Mouse (Mus musculus): Measurements from ENCODE around the gene Fbxo42.

DNA sequence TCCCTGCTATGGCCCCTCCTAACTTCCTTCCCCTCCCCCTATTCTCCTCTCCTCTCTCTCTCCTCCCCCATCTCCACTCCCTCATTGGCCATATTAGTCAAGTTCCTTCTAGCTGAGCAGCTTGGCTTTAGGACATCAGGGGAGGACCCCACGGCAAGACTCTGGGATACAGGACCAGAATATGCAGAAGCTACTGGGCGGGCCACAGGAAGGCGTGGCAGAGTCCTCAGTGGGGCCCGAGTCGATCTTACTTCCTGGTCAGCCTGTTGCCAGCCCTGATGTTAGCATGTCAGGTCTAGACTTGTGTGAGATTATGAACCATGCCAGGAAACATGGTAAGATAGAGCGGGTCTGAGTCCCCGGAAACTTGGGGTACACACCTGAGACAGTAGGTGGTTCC is 81.0 kb downstream of the Fbxo42 start:
- TF ChIP-seq GATA1 (IDR thresholded peaks at IDR 0.05; ENCODE audit: borderline replicate concordance, low read length) (no peak), FLI1 (IDR thresholded peaks at IDR 0.05; ENCODE audit: low read length) (no peak)

All from megakaryocyte, embryonic 14.5 days (primary cell).